Mouse (Mus musculus): ENCODE results near the gene Ticam1.
A peak's percentile ranks its signal among the peaks of the same experiment; 100 is the strongest.
"Not testable (repeated sequence)": the region's sequence is repeated elsewhere in the genome, so short reads cannot be mapped to it uniquely, and the experiment has no call there.

Gene Ticam1

GRCm38 (mm10) chr17:56262645-56263094 lies 13.9 kb downstream of the Ticam1 start:
- no peak for DNase-seq

- DNase-seq, result no peak
Observed at GRCm38 (mm10) chr17:56261166-56261565, 15.4 kb downstream of the Ticam1 start.

DNA sequence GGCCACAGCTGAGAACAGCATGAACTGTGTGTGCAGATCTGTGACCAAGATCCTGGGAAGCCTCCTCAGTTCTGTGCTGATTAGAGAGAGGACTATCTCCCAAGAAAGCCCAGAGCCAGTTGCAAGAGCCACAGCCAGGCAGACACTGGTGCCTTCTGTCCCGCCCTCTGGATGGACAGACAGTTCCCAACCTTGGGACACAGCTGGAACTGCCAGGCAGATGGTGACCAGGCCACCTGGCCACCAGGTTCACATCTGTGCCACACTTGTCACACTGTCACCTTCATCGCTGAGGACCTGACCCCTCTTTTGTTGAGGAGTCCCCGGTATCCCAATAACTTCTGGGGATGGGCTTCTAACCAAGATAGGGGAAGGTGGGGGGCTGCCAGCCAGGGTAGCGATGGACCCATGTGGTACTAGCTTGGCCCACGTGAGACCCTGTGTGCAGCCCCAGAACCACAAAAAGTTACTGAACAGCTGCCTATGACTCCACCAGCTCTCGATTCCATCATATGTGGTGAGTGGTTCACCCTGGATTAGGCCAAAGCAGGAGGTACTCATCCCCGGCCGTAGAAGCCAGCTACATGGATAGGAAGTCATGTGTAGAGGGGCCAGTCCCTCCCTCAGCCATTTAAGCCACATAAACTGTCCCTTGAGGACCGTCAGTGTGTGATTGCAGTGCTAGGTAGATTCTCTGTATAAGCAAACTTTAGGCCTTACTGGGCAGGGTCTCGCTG lies 17.1 kb downstream of the Ticam1 start:
- DNase-seq, result no peak

- DNase-seq, result not testable (repeated sequence)
Observed at GRCm38 (mm10) chr17:56258812-56259211, 17.8 kb downstream of the Ticam1 start.

- not testable (repeated sequence) for DNase-seq
Observed at GRCm38 (mm10) chr17:56258269-56258668, 18.3 kb downstream of the Ticam1 start.

DNA sequence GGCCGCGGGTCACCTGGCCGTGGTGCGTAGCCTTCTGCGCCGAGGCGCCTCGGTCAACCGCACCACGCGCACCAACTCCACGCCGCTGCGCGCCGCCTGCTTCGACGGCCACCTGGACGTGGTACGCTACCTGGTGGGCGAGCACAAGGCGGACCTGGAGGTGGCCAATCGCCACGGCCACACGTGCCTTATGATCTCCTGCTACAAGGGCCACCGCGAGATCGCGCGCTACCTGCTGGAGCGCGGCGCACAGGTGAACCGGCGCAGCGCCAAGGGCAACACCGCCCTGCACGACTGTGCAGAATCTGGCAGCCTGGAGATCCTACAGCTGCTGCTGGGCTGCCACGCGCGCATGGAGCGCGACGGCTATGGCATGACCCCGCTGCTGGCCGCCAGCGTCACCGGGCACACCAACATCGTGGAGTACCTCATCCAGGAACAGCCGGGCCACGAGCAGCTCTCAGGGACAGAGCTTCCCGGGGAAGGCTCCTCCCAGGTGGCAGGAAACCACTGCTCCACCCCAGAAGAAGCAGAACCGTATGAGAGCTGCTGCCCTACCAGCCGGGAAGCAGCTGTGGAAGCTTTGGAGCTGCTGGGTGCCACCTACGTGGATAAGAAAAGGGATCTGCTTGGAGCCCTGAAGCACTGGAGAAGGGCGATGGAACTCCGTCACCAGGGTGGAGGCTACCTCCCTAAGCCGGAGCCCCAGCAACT lies 19.2 kb downstream of the Ticam1 start:
- peak; percentile 42 for DNase-seq

GRCm38 (mm10) chr17:56256239-56256881 lies 20.2 kb downstream of the Ticam1 start, which contains the start of gene Fem1a:
TSS of gene Fem1a (plus strand) at chr17:56256810.
- peak; percentile 94 for DNase-seq

GRCm38 (mm10) chr17:56255863-56256238 lies 20.7 kb downstream of the Ticam1 start:
- DNase-seq, result peak; percentile 99

GRCm38 (mm10) chr17:56255429-56255828 lies 21.2 kb downstream of the Ticam1 start:
- DNase-seq, result no peak

GRCm38 (mm10) chr17:56254695-56255094 lies 21.9 kb downstream of the Ticam1 start:
- DNase-seq, result no peak

DNA sequence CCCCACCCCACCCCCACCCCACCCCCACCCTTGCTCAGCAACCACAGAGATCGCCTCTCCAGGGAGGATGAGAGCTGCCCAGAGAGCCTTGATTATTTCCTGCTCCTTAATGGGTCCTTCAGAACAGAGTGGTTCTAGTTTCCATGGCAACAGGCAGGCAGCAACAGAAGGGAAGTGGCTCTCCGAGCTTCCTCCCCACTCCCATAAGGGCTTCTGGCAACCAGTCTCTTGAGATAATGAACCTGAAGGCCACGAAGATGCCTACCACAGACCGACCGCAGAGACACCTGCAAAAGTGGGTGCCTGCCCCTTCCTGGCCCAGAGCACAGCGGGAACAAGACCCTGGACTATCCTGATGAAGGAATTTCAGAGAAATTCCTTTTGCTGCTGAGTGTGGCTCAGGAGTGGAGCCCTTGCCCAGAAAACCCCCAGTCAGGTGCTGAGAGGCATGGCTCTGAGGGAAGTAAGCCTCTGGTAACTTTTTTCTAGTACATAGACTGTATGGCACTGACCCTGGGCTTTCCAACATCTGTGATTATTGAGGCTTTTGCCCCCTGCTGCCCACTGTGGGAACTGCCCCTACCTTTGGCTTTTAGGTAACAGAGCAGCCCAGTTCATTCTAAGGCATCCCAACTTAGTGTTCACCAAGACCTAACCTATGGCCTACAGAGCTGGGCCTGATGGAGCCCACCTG lies 25.3 kb downstream of the Ticam1 start:
- peak; percentile 52 for DNase-seq

- no peak for DNase-seq
Observed at GRCm38 (mm10) chr17:56245608-56246007, 31.0 kb downstream of the Ticam1 start.

GRCm38 (mm10) chr17:56241541-56242401 lies 34.8 kb downstream of the Ticam1 start:
- peak; percentile 80 for DNase-seq

GRCm38 (mm10) chr17:56233818-56234469 lies 42.6 kb downstream of the Ticam1 start:
- peak; percentile 81 for DNase-seq

- DNase-seq, result no peak
Observed at GRCm38 (mm10) chr17:56233389-56233788, 43.2 kb downstream of the Ticam1 start.

DNA sequence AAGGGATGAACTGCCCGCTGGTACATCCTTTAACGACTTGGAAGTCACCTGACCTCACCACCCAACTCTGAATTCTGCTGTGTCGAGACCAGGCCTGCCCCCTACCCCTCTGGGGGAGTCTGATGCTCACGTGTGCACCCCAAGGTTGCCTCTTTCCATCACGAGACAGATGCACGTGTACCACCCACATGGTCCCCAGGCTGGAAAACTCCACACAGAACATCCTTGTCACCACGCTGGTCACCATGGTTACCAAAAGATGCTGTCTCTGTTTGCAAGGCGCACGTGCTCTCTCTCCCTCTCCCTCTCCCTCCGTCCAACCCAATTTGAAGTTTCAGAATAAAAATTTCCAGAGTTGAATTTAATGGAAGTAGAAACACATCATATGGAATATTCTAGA lies 46.6 kb downstream of the Ticam1 start:
- peak; percentile 78 for DNase-seq

DNA sequence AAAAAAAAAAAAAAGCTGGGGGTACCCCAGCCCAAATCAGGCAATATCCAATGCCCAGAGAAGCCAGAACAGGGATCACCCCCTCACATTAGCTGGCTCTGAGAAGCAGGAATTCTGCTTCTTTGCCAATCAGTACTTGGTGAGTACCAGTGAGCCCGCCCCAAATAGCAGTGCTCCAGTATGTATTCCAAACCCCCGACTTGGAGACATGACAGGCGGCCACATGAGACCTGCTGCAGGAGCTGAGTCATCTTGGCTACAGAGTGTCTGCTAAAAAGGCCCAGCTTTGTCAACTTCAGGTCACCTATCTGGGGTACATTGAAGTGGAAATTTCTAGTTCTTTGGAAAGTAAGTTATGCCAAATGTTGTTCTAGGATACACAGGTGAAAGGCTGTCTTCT lies 50.0 kb downstream of the Ticam1 start:
- no peak for DNase-seq

- DNase-seq, result no peak
Observed at GRCm38 (mm10) chr17:56224916-56225315, 51.7 kb downstream of the Ticam1 start.

- no peak for DNase-seq
Observed at GRCm38 (mm10) chr17:56219805-56220204, 56.8 kb downstream of the Ticam1 start.

Measured in right cerebral cortex, postnatal 25 days (tissue).